Mouse (Mus musculus) limb, embryonic 11.5 days (tissue): ENCODE measurements at regions not wholly inside any gene's neighbourhood (a gene's known extent, or its start where the extent isn't known, plus 50 kb on each side); places are given as distances from the start of the nearest gene placed in this dataset.

Experiments
- ATAC-seq: fragments of 200-750 bp; cut with Nextera tagmentation; 2 replicates; pipeline ENCODE4 v1.8.0; 2017; ENCODE audit warnings: low read depth; ENCODE audit not compliant: insufficient number of reproducible peaks, low FRiP score, low TSS enrichment
- DNase-seq: peaks from one replicate; pipeline ENCODE4 v3.0.0-alpha.2; 2015; ENCODE audit warnings: low spot score
- H3K27ac ChIP-seq: fragments of 300-500 bp; sonication (generic); replicated peaks from 2 replicates; pipeline ENCODE4 v1.5.1; 2014; ENCODE audit warnings: low read depth, mild to moderate bottlenecking, low read length
- H3K27me3 ChIP-seq: fragments of 300-500 bp; sonication (generic); 2 replicates; pipeline ENCODE4 v1.6.1; 2014; ENCODE audit warnings: mild to moderate bottlenecking, low read length, mixed read lengths; ENCODE audit not compliant: control insufficient read depth, insufficient read depth
- H3K36me3 ChIP-seq: fragments of 300-500 bp; sonication (generic); 2 replicates; pipeline ENCODE4 v1.6.1; 2014; ENCODE audit warnings: mild to moderate bottlenecking, low read length, moderate library complexity, mixed read lengths; ENCODE audit not compliant: control insufficient read depth, insufficient read depth
- H3K4me1 ChIP-seq: fragments of 300-500 bp; sonication (generic); 2 replicates; pipeline ENCODE4 v1.6.1; 2014; ENCODE audit warnings: low read length, mixed read lengths; ENCODE audit not compliant: control insufficient read depth, insufficient read depth
- H3K4me2 ChIP-seq: fragments of 300-500 bp; sonication (generic); 2 replicates; pipeline ENCODE4 v1.6.1; 2014; ENCODE audit warnings: low read depth, mild to moderate bottlenecking, moderate library complexity; ENCODE audit not compliant: severe bottlenecking
- H3K4me3 ChIP-seq: fragments of 300-500 bp; sonication (generic); 2 replicates; pipeline ENCODE4 v1.5.1; 2014; ENCODE audit warnings: low read depth, low read length
- H3K9ac ChIP-seq: fragments of 300-500 bp; sonication (generic); 2 replicates; pipeline ENCODE4 v1.6.1; 2014; ENCODE audit warnings: mild to moderate bottlenecking, low read length
- H3K9me3 ChIP-seq: fragments of 300-500 bp; sonication (generic); 2 replicates; pipeline ENCODE4 v1.6.1; 2016; ENCODE audit warnings: low read length; ENCODE audit not compliant: control insufficient read depth
- WGBS: fragments of 180-500 bp; shearing (Covaris S2); extraction: QIAGEN DNeasy Blood & Tissue Kit; methylation state at CpG from one replicate; pipeline ENCODE4 v1.1.7; 2014; 5-methylcytosine and 5-hydroxymethylcytosine counted together

DNA sequence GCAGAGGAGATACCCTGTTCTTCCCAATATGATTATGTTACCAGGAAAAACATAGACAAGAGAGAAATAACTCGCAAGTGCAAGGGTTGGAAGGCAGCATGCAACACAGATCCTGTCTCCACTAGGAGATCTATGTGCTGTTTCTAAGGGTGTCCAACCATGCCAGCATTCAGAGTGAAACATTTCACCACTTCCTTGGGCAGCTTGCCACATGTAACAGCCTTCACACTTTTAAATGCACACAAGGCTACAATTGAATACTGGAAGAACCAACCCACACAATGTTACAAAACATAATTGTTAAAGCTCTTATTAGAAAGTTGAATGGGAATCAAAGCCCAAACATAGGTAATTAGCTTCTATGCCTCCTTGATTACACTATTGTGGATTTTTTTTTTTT, 344.9 kb upstream of the Ercc4 start:
- WGBS, result 83% methylated on average over 1 of the region's 1 CpGs
- Histone ChIP-seq H3K36me3 (no peaks in the 10 kb centered on the region), H3K4me3 (no peak overlapping the region), H3K9ac (no peak overlapping the region), H3K9me3 (no peaks in the 10 kb centered on the region), H3K27ac (no peak overlapping the region), H3K4me1 (no peaks in the 10 kb centered on the region), H3K27me3 (no peaks in the 10 kb centered on the region), H3K4me2 (no peak overlapping the region)
- ATAC-seq (no peak), DNase-seq (no peak)

DNA sequence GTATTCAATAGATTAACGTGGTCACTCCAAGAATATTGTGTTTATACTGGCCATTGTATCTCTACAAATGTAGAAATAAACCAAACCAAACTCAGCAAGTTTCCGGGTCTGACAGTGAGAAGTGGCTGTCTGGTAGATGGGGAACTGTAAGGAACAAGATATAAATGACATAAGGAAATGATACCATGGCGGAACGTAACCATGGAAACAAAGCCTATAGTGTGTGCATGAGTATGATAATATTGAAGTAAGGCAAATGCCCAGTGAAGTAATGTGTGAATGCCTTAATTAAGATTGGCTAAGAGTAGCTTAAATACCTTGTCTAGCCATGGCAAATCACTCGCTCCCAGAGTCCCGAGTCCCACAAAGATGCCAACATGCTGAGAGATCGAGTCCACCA, 342.6 kb upstream of the Ercc4 start:
- Histone ChIP-seq H3K4me2 (no peak overlapping the region), H3K27ac (no peak overlapping the region), H3K27me3 (no peaks in the 10 kb centered on the region), H3K9ac (no peak overlapping the region), H3K36me3 (no peaks in the 10 kb centered on the region), H3K4me3 (no peak overlapping the region), H3K4me1 (no peaks in the 10 kb centered on the region), H3K9me3 (no peaks in the 10 kb centered on the region)
- DNase-seq (no peak), ATAC-seq (no peak)
- WGBS, result 94% methylated on average over 7 of the region's 7 CpGs

DNA sequence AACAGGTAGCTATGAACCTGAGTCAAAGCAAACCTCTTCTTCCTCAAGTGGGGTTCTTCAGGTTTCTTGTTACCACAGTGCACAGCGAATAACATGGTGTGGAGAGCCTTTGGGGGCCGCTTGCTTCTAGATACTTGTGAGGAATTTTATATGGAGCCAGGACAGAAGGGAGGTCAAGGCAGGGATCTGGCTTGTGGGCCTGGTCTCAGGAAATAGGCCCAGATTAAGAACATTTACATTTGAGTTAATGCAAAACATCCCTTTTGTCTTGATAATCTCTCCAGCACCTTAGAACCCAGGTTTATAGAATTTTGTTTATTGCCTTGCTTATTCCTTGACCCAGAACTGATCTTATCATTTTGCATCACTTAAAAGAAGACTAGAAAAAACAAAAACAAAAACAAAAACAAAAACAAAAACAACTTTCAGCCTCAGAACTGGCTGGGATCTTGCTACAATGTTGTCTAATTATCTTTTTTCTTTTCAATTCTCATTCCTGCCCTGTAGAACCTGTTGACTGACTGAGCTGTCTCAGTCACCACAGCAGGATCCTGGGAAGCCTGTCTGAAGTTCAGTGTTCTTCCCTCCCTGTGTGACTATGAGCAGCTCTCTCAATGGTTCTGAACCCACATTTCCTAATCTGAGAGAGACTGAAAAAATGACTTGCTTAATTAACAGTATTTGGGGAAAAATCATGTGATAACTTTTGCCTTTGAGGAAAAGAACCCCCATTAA, 341.2 kb upstream of the Ercc4 start:
- Histone ChIP-seq H3K4me2 (no peak overlapping the region), H3K27me3 (no peaks in the 10 kb centered on the region), H3K4me1 (no peaks in the 10 kb centered on the region), H3K9me3 (no peaks in the 10 kb centered on the region), H3K36me3 (no peaks in the 10 kb centered on the region), H3K27ac (no peak overlapping the region), H3K9ac (no peak overlapping the region), H3K4me3 (no peak overlapping the region)
- ATAC-seq, result no peak
- DNase-seq, result no peak
- WGBS, result 77% methylated on average over 2 of the region's 2 CpGs

DNA sequence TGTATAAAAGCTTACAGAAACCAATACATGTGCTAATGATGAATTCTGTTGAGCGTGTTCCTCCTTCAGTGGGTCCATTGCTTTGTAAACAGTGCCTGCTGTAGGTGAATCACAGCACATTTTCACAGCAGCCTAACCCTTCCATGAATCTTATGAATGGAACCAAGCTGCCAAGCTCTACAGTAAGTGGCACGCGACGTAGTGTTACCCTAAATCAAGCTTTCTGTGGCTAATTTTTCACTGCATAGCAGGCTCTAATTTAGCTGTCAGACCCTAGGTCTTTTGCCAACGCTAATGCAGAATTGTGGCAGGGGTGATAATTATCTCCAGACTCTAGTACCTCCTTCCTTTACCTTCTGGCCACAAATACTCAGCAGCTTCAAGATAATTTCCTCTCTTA, 339.0 kb upstream of the Ercc4 start:
- no peak overlapping the region for H3K27ac ChIP-seq
- no peak overlapping the region for H3K9ac ChIP-seq
- no peaks in the 10 kb centered on the region for H3K4me1 ChIP-seq
- no peak for DNase-seq
- no peak overlapping the region for H3K4me2 ChIP-seq
- no peaks in the 10 kb centered on the region for H3K9me3 ChIP-seq
- H3K4me3 ChIP-seq, result no peak overlapping the region
- no peaks in the 10 kb centered on the region for H3K27me3 ChIP-seq
- H3K36me3 ChIP-seq, result no peaks in the 10 kb centered on the region
- no peak for ATAC-seq
- 64% methylated on average over 5 of the region's 5 CpGs for WGBS

DNA sequence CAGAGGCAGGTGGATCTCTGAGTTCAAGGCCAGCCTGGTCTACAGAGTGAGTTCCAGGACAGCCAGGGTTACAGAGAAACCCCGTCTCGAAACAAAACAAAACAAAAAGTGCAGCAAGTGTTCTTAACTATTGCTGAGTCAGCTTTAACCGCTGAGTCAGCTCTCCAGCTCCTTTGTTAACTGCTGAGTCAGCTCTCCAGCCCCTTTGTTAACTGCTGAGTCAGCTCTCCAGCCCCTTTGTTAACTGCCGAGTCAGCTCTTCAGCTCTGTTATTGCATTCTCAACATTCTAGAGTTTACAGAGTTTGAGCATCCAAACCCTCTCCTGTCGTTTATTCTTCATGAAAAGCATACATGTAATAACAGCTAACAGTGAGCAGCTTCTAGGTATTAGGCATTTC, 336.9 kb upstream of the Ercc4 start:
- WGBS, result 89% methylated on average over 5 of the region's 5 CpGs
- no peak overlapping the region for H3K4me2 ChIP-seq
- H3K4me1 ChIP-seq, result no peaks in the 10 kb centered on the region
- no peak overlapping the region for H3K27ac ChIP-seq
- DNase-seq (no peak), ATAC-seq (no peak)
- no peaks in the 10 kb centered on the region for H3K36me3 ChIP-seq
- H3K9ac ChIP-seq, result no peak overlapping the region
- no peaks in the 10 kb centered on the region for H3K9me3 ChIP-seq
- H3K27me3 ChIP-seq, result no peaks in the 10 kb centered on the region
- H3K4me3 ChIP-seq, result no peak overlapping the region

DNA sequence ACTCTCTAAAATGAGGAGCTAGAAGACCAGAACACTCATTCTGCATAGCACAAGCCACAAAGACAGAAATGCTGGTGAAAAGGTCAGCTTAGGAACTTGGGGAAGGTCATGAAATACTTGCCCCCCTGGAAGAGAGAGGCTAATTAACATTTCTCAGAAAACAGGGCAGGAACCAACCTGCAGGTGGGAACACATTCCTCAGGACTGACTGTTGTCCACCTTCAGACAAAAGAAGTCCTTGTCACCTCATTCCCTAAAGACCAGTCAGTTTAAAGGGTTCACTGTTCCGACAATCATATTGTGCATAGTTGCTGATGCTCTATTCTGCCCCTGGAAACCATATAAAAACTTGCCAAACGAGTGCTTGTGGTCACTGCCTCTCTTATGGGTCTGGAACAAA, 333.6 kb upstream of the Ercc4 start:
- Histone ChIP-seq H3K9ac (no peak overlapping the region), H3K9me3 (no peaks in the 10 kb centered on the region), H3K4me3 (no peak overlapping the region), H3K4me1 (no peaks in the 10 kb centered on the region), H3K27ac (no peak overlapping the region), H3K4me2 (no peak overlapping the region), H3K27me3 (no peaks in the 10 kb centered on the region), H3K36me3 (no peaks in the 10 kb centered on the region)
- WGBS, result 61% methylated on average over 2 of the region's 2 CpGs
- no peak for DNase-seq
- no peak for ATAC-seq

DNA sequence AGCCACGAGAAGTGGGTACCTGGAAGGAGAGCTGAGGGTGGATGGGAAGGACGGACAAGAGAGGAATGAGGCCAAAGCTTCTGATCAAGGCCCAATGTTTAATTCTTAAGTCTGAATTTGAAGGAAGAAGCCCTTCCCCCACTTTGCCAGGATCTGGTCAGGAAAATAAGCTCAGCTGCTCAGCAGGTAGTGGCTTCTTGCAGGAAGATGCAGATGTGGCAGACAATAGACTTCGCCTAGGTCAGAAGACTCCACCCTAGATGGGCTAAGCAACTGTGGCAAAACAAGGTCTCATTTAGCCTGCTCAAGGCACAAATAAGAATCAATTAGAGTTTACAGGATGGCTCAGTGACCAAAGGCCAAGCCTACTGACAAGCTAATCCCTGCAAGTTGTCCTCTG, 330.4 kb upstream of the Ercc4 start:
- Histone ChIP-seq H3K4me3 (no peak overlapping the region), H3K9me3 (no peaks in the 10 kb centered on the region), H3K9ac (no peak overlapping the region), H3K4me1 (no peaks in the 10 kb centered on the region), H3K36me3 (no peaks in the 10 kb centered on the region), H3K27me3 (no peaks in the 10 kb centered on the region), H3K27ac (no peak overlapping the region), H3K4me2 (no peak overlapping the region)
- no peak for DNase-seq
- 82% methylated on average over 3 of the region's 3 CpGs for WGBS
- no peak for ATAC-seq

DNA sequence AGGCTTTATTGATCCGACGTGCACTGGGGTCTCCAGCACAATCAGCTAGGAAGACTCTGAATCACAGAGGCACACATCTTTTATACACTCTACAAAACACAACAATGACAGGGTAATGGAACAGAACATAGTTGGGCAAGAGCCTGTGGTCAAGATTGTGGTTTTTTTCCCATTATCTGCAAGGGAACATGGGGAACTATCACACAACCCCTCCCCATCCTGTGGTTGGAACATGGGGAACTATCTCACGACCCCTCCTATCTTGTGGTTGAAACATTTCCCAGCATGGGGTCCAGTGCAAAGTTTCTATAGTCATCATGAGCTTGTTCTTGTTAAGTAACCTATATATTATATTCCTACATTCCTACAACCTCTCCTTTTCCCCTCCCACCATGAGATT, 328.8 kb upstream of the Ercc4 start:
- H3K4me2 ChIP-seq, result no peak overlapping the region
- H3K9ac ChIP-seq, result no peak overlapping the region
- H3K27ac ChIP-seq, result no peak overlapping the region
- no peaks in the 10 kb centered on the region for H3K27me3 ChIP-seq
- H3K4me3 ChIP-seq, result no peak overlapping the region
- no peak for ATAC-seq
- 93% methylated on average over 3 of the region's 3 CpGs for WGBS
- H3K9me3 ChIP-seq, result no peaks in the 10 kb centered on the region
- DNase-seq, result no peak
- H3K36me3 ChIP-seq, result no peaks in the 10 kb centered on the region
- no peaks in the 10 kb centered on the region for H3K4me1 ChIP-seq

DNA sequence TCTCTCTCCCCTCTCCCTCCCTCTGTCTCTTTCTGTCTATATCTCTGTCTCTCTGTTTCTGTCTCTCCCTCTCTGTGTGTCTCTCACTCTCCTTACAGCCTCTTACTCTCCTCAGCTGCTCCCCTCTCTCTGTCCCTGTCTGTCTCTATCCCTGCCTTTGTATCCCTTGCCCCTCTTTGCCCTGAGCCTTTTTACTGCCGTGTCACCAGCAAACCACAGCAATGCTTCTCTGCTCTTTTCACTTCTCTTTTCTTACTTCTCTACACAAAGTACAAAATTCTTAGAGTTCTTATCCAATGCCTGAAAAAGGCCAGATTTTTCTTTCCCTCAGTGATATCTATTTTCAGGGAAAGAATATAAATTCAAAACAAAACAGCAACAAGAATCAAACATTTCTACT, 323.7 kb upstream of the Ercc4 start:
- H3K27me3 ChIP-seq, result no peaks in the 10 kb centered on the region
- H3K4me2 ChIP-seq, result no peak overlapping the region
- WGBS, result 59% methylated on average over 1 of the region's 1 CpGs
- no peaks in the 10 kb centered on the region for H3K4me1 ChIP-seq
- H3K36me3 ChIP-seq, result no peaks in the 10 kb centered on the region
- DNase-seq, result no peak
- no peaks in the 10 kb centered on the region for H3K9me3 ChIP-seq
- ATAC-seq, result no peak
- H3K9ac ChIP-seq, result no peak overlapping the region
- no peak overlapping the region for H3K27ac ChIP-seq
- H3K4me3 ChIP-seq, result no peak overlapping the region
